Mouse (Mus musculus) mesoderm, embryonic 11.5 days (tissue): ENCODE measurements around the gene Rrad.
A peak's percentile ranks its signal among the peaks of the same experiment; 100 is the strongest.
"Not testable (repeated sequence)": the region's sequence is repeated elsewhere in the genome, so short reads cannot be mapped to it uniquely, and the experiment has no call there.

Experiments used
- DNase-seq: peaks from one replicate; pipeline ENCODE4 v3.0.0-alpha.2; 2012; ENCODE audit warnings: low read depth, low spot score

Rrad gene

GRCm38 (mm10) chr8:104630981-104631663 is at the start of gene Rrad:
TSS of gene Rrad (minus strand) at chr8:104631327.
- peak; percentile 53 for DNase-seq

- no peak for DNase-seq
Measured at GRCm38 (mm10) chr8:104655614-104656013, 24.5 kb upstream of the Rrad start.

- DNase-seq = peak; percentile 90
Measured at GRCm38 (mm10) chr8:104654984-104655383, 23.9 kb upstream of the Rrad start.

DNA sequence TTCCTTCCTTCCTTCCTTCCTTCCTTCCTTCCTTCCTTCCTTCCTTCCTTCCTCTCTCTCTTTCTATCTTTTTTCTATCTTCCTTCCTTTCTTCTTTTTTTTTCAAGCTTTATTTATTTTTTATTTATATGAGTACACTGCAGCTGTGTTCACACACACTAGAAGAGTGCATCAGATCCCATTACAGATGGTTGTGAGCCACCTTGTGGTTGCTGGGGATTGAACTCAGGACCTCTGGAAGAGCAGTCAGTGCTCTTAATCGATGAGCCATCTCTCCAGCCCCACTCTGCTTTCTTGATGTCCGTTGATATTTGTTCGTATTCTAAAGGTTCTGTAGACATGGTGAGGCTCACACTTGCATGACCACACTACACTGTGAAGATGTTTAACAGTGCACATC is 13.1 kb upstream of the Rrad start:
- DNase-seq = not testable (repeated sequence)

DNA sequence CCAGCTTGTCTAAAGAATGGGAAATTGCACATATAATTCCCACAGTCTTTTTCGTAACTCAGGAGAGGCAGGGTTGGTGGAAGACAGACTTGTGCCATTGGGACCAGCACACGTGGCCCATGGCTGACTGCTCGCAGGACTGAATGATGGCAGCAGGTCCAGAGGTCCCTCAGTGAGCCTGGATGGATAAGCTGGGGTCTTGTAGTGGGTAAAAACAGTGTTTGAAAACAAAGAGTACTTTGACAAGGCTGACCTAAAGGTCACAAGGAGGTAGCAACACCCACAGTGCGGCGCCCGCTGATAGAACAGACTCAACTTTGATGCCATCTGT is 11.2 kb upstream of the Rrad start:
- DNase-seq = no peak

DNA sequence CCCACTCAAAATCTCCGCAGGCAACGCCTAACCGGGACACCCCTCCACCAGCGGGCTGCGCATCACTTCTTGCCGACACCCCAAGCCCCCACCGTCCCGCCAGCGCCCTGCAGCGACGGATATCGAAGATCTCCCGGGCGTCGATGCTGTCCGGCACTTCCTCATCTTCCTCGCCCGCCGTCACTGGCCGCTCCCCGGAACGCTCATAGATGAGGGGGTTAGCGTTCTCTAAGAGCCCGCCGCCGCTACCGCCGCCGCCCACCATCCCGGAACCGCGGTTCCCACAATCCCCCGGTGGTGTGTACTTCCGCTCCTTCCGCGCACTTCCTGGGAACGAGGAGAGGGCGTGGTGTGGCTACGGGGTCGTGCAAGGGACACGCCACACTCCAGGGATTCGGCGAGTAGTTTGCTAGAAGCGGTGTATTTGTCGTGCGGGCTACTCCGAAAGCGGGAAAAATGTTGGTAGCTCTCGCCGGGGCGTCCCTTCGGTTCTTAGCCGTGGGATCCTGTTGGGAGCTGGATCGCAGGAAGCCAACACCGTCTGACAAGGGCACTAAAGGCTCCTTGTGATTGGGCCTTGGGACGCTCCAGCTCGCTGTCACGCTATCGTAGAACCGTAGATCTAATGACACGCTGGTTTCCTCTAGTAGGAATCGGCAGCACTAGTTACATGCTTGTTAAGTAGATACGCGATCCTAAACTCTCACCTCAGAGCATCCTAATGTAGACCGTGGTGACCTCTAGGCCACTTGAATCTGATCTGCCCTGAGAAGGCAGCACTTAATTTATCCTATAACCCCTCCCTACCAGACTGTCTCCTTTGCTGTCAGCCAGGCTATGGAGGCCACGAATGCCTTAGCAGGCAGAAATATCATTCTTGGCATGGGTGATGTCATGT is 10.5 kb upstream of the Rrad start, which contains the start of gene Ciao2b:
Ciao2b (minus strand) TSS at position 540 of the 898 bp plus-strand sequence.
- peak; percentile 87 for DNase-seq

GRCm38 (mm10) chr8:104640831-104641370 is 9.8 kb upstream of the Rrad start:
- DNase-seq = no peak

DNA sequence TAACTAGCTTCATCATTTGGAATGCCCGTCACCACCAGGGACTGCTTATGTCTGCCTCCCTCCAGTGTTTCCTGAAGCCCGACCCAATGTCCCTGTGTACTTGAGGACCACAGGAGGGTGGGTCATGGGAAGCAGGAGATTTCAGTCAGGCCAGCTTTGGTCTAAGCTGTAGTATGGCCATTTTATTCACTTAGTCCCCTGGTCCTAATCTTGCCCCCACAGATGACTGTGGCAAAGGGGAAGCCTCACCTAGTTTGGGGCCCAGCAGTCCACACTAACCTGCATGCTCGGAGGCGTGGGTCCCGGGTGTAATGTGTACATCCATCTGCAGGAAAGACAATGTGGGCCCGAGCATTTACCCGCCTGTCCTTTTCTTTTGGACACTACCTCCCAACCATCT is 9.1 kb upstream of the Rrad start:
- DNase-seq = no peak

GRCm38 (mm10) chr8:104638010-104638409 is 6.9 kb upstream of the Rrad start:
- no peak for DNase-seq

- no peak for DNase-seq
Measured at GRCm38 (mm10) chr8:104635004-104635710, 4.0 kb upstream of the Rrad start.

- no peak for DNase-seq
Measured at GRCm38 (mm10) chr8:104633156-104633744, 2.1 kb upstream of the Rrad start.

DNA sequence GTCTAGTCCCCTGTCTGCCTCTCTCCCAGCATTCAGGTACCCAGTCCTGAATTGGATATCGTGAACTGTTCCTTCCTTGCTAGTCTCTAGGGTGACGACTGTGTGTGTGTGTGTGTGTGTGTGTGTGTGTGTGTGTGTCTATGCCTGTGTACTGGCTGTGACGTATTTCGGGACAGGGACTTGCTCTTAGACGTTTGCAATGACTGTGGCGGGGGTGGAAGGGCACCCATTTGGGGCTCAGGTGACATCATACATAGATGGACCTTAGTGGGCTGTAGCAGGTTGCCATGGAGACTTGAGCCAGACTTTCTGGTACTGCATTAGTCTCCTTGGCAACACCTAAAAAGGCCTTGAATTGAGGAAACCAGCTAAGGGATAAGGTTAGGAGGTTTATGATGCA is 1.4 kb upstream of the Rrad start:
- DNase-seq = no peak

- no peak for DNase-seq
Measured at GRCm38 (mm10) chr8:104631975-104632374, 848 bp upstream of the Rrad start.

- DNase-seq = peak; percentile 17
Measured at GRCm38 (mm10) chr8:104630574-104630973, 553 bp downstream of the Rrad start.

DNA sequence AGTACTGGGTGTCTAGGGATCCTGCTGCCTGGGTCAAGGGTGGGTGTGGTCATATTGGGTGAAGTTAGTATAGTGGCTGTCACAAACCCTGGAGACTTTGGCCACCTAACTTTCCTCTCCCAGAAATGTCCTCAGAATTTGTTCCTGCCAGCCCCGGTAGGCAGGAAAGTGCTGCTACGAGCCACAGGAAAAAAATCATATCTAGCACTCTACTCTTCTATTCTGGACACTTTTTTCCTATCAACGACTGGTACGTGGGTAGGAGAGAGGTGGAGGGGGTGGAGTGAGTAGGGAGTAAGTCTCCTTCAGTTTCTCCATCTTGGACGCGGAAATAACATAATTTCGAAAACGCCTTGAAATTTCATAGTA is 1.0 kb downstream of the Rrad start:
- DNase-seq = no peak

DNA sequence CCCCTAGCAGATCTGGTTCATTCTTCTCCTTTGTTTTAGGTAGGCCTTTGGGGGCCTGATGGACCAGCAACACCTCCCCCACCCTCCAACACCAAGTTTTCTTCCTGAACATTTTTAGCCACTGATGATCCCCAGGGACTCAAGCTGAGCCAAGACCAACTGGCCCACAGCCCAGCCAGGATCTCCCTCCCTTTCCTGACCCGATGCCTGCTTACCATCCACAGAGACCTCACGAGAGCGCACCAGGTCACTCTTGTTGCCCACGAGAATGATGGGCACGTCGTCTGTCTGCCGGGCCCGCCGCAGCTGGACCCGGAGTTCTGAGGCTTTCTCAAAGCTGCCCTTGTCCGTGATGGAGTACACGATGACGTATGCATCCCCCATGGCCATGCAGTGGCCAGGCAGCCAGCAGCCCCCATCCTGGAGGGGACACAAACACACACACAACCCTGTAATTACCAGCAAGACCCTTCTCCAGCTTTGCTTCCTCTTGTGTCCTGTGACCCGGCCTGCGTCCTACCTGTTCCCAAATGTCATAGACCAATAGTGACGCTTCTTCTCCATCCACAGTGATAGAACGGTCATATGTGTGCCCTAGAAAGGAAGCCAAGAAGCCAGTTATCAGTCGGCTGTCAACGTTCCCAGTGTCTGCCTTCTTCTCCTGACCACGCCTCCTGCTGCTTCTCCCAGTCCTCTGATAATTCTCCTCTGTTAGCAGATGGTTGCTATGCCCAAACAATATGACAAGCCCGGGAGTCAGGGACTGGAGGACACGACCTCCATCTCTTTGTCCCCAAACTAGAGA is 1.6 kb downstream of the Rrad start:
- DNase-seq = no peak

DNA sequence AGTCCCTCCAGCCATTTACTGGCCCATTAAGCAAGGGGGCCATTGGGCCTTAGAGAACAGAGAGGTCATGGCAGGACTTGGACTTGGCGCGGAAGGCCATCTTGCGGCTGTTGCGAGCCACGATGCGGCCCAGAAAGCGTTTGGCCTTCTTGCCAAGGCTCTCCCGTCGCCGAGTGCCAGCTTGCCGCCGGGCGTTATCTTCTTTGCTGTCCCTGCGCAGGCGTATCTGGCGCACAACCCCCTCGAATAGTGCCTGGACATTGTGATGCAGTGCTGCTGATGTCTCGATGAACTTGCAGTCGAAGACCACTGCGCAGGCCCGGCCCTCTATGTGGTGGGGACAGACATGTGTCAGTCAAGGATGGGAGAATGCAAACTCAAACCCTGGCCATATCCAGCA is 2.7 kb downstream of the Rrad start:
- no peak for DNase-seq

DNA sequence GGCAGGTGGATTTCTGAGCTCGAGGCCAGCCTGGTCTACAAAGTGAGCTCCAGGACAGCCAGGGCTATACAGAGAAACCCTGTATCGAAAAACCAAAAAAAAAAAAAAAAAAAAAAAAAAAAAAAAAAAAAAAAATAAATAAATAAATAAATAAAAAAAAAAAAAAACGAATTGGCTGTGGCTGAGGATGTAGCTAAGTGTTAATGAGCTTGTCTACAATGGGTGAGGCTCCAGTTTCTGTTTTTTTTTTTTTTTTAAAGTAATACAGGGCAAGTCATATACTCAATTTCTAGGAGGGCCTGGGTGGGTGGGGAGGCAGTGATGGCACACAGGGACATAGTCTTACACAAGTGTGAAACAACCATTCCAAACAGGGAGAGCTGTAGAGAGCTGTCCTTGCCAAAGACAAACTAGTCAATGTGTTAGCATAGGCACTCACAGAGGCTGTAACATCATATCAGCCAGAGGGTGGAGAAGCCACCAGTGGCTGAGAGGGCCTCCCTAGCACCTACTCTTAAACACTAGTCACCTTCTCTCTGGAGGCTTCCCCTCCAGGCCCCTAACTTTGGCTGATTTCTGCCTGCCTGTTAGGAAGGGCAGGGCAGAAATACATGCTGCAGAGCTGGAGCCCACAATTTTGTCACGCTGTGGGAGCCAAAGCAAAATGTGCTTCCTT is 3.9 kb downstream of the Rrad start:
- DNase-seq = no peak

GRCm38 (mm10) chr8:104624161-104624560 is 7.0 kb downstream of the Rrad start, which contains the start of gene Cdh16:
TSS of gene Cdh16 (minus strand) at chr8:104624396.
- DNase-seq = no peak

DNA sequence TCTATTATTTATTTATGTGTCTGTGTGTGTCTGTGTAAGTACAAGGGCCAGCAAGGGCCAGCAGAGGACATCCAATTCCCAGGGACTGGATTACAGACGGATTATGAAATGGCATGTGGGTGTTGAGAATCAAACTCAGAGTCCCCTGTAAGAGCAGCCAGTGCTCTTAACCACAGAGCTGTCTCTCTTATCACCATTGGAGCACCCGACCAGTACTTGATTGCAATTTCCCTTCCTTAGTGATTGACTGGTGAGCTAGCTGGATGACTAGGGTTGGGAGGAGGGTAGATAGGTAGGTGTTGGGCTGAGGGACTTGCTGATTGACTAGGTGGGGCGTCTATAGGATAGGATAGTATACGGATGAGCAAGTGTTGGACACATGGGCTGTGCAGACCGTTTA is 10.4 kb downstream of the Rrad start:
- no peak for DNase-seq
